Mouse (Mus musculus) intestine, embryonic 16.5 days (tissue): ENCODE measurements at regions not wholly inside any gene's neighbourhood (a gene's known extent, or its start where the extent isn't known, plus 50 kb on each side); places are given as distances from the start of the nearest gene placed in this dataset.

Source experiments
- ATAC-seq: fragments of 200-750 bp; cut with Nextera tagmentation; 2 replicates; pipeline ENCODE4 v1.8.0; 2017; ENCODE audit warnings: moderate TSS enrichment, moderate library complexity
- H3K27ac ChIP-seq: fragments of 300-500 bp; sonication (generic); 2 replicates; pipeline ENCODE4 v1.5.1; 2014; ENCODE audit warnings: mild to moderate bottlenecking, low read length
- H3K27me3 ChIP-seq: fragments of 300-500 bp; sonication (generic); replicated peaks from 2 replicates; pipeline ENCODE4 v1.6.1; 2014; ENCODE audit warnings: low read length, control low read depth, mixed read lengths; ENCODE audit not compliant: control insufficient read depth, insufficient read depth
- H3K36me3 ChIP-seq: fragments of 300-500 bp; sonication (generic); 2 replicates; pipeline ENCODE4 v1.6.1; 2014; ENCODE audit warnings: low read length, control low read depth; ENCODE audit not compliant: control insufficient read depth, insufficient read depth
- H3K4me1 ChIP-seq: fragments of 300-500 bp; sonication (generic); 2 replicates; pipeline ENCODE4 v1.6.1; 2014; ENCODE audit warnings: low read length, control low read depth, mixed read lengths; ENCODE audit not compliant: control insufficient read depth, insufficient read depth
- H3K4me2 ChIP-seq: fragments of 300-500 bp; sonication (generic); 2 replicates; pipeline ENCODE4 v1.6.1; 2014; ENCODE audit warnings: low read depth, low read length, control low read depth
- H3K4me3 ChIP-seq: fragments of 300-500 bp; sonication (generic); 2 replicates; pipeline ENCODE4 v1.5.1; 2014; ENCODE audit warnings: mild to moderate bottlenecking, low read length
- H3K9ac ChIP-seq: fragments of 300-500 bp; sonication (generic); 2 replicates; pipeline ENCODE4 v1.6.1; 2014; ENCODE audit warnings: low read depth, low read length
- H3K9me3 ChIP-seq: fragments of 300-500 bp; sonication (generic); 2 replicates; pipeline ENCODE4 v1.6.1; 2016; ENCODE audit warnings: low read length, control low read depth; ENCODE audit not compliant: control insufficient read depth
- WGBS: fragments of 180-500 bp; shearing (Covaris S2); extraction: QIAGEN DNeasy Blood & Tissue Kit; methylation state at CpG from one replicate; pipeline ENCODE4 v1.1.7; 2014; 5-methylcytosine and 5-hydroxymethylcytosine counted together

GRCm38 (mm10) chr6:81751631-81752030 lies 171.8 kb upstream of the Gcfc2 start:
- Histone ChIP-seq H3K9me3 (no peaks in the 10 kb centered on the region), H3K27me3 (no peaks in the 10 kb centered on the region), H3K27ac (no peak overlapping the region), H3K36me3 (no peaks in the 10 kb centered on the region), H3K4me3 (no peak overlapping the region), H3K4me1 (no peaks in the 10 kb centered on the region), H3K4me2 (no peak overlapping the region), H3K9ac (no peak overlapping the region)
- ATAC-seq, result no peak
- WGBS, result 90% methylated on average over 5 of the region's 5 CpGs

DNA sequence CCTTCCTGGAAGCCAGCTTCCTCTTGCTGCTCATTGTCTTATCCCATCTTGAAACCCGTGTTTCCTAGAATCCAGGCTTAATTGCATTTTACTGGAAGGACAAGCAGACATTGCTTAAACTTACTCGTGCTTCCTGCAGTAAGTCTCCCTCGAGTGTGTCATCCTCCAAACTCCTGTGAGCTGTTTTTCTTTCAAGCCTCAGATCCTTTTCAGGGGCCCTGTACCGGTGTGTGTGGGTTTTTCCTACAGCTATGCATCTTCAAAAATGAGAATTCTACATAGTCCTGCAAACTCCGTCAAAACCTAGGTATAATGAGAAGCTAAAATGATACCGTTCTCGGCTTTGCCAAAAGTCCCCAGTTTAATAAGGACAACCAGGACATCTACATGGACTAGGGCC lies 167.2 kb upstream of the Gcfc2 start:
- Histone ChIP-seq H3K4me3 (no peak overlapping the region), H3K4me1 (no peaks in the 10 kb centered on the region), H3K27me3 (no peaks in the 10 kb centered on the region), H3K9ac (no peak overlapping the region), H3K36me3 (no peaks in the 10 kb centered on the region), H3K27ac (no peak overlapping the region), H3K4me2 (no peak overlapping the region), H3K9me3 (no peaks in the 10 kb centered on the region)
- ATAC-seq, result no peak
- WGBS, result 60% methylated on average over 7 of the region's 7 CpGs

DNA sequence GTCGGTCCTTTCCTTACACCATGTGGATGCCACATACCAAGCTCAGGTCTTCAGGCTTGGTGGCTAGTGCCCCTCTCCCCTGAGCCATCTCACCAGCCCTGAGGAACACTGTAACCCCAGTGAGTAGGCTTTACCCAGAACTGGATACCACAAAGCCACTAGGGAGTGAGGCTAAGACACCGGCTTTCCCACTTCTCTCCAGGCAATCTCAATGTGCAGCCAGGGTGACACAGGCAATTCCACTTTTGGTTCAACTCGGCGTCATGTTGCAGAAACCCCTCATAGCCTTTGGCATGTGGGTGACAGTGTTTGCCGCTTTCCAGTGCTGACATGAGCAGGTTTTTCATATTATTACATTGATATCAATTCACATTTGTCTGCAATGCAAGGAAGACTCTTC lies 164.6 kb upstream of the Gcfc2 start:
- Histone ChIP-seq H3K9me3 (no peaks in the 10 kb centered on the region), H3K4me2 (no peak overlapping the region), H3K27ac (no peak overlapping the region), H3K4me1 (no peaks in the 10 kb centered on the region), H3K27me3 (no peaks in the 10 kb centered on the region), H3K4me3 (no peak overlapping the region), H3K9ac (no peak overlapping the region), H3K36me3 (no peaks in the 10 kb centered on the region)
- WGBS, result 86% methylated on average over 5 of the region's 5 CpGs
- no peak for ATAC-seq

- no peaks in the 10 kb centered on the region for H3K27me3 ChIP-seq
- H3K4me2 ChIP-seq, result no peak overlapping the region
Observed at GRCm38 (mm10) chr6:81760181-81760580, 163.3 kb upstream of the Gcfc2 start.

DNA sequence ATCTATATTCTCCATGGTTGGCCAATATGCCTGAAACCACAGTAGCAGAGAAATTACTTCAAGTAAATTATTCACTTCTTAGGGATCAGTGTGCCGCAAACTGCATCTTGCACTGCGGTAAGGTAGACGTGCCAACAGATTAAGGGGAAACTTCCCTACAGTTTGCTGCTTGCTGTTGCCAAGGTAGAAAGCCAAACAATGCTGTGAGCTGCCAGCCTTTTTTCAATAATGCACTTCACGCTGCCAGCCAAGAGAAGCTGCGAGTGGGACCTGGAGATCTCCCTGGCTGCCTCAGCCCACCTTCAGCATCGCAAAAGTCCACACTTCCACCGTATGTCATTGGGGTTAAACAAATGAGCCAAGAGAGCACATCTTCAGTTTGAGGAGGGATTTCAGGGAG lies 157.6 kb upstream of the Gcfc2 start:
- Histone ChIP-seq H3K4me2 (no peak overlapping the region), H3K4me1 (no peaks in the 10 kb centered on the region), H3K36me3 (no peaks in the 10 kb centered on the region), H3K4me3 (no peak overlapping the region), H3K9ac (no peak overlapping the region), H3K27me3 (no peaks in the 10 kb centered on the region), H3K27ac (no peak overlapping the region), H3K9me3 (no peaks in the 10 kb centered on the region)
- 86% methylated on average over 7 of the region's 7 CpGs for WGBS
- no peak for ATAC-seq

More at GRCm38 (mm10) chr6:81760181-81760580, 163.3 kb upstream of the Gcfc2 start:
- Histone ChIP-seq H3K36me3 (no peaks in the 10 kb centered on the region), H3K9me3 (no peaks in the 10 kb centered on the region), H3K9ac (no peak overlapping the region), H3K27ac (no peak overlapping the region), H3K4me1 (no peaks in the 10 kb centered on the region), H3K4me3 (no peak overlapping the region)
- ATAC-seq, result no peak
- WGBS, result 71% methylated on average over 2 of the region's 2 CpGs

DNA sequence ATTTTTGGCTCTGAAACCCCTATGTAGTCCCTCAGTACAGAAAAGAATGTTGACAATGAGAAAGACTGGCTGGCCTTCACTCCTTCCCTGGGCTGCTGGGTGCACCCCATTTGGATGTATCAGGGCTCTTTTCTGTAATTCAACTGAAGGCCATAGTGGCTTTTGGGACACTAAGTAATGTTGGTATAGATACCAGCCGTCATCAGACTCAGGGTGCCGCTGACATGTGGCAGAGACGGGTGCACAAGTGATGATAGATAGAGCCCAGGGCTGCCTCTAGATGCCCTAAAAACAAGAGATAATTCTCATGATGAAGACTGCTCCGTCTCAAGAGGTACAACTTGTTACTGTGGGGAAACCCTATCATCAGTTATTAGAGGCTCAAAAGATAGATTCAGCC lies 156.7 kb upstream of the Gcfc2 start:
- Histone ChIP-seq H3K4me2 (no peak overlapping the region), H3K27me3 (no peaks in the 10 kb centered on the region), H3K36me3 (no peaks in the 10 kb centered on the region), H3K9ac (no peak overlapping the region), H3K4me1 (no peaks in the 10 kb centered on the region), H3K9me3 (no peaks in the 10 kb centered on the region), H3K4me3 (no peak overlapping the region), H3K27ac (no peak overlapping the region)
- no peak for ATAC-seq
- WGBS, result 89% methylated on average over 4 of the region's 4 CpGs

DNA sequence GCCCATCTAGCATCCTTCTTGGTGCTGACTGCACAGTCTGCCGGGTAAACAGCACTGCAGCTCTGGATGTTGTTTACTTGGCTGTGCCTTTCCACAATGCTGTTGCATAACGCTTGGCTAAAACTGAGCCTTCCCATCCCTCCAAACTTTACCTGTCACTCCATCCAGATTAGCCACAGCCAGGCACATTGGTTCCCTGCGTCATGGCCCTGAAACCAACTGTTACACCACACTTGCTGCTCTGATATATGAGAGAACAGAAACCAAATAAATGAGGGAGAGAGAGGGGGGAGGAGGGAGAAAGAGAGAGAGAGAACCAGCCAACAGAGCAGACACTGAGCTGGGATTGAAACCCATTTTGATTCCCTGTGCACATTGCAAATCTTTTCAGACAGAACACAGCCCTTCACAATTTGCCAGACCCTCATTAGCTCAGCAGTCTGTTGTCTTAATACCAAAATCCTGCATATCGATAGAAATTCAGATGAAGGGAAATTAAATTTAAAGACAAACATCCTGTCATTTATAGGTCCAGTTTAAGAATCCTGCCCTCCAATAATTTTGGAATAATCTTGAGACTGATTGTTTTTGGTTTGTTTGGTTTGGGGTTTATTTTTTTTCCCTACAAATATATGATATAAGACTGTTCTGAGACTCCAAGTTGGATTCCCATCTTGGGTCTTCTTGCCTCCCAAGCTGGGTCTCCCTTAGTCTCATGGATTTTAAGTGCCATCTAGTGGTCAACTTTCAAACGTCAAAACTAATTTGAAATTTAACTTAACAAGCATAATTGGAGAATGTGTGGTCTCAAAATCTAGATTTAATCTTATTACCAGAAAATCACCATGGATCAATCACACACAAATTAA lies 154.6 kb upstream of the Gcfc2 start:
- Histone ChIP-seq H3K27me3 (no peaks in the 10 kb centered on the region), H3K27ac (no peak overlapping the region), H3K4me2 (no peak overlapping the region), H3K9me3 (no peaks in the 10 kb centered on the region), H3K36me3 (no peaks in the 10 kb centered on the region), H3K4me1 (no peaks in the 10 kb centered on the region), H3K4me3 (no peak overlapping the region), H3K9ac (no peak overlapping the region)
- WGBS, result 39% methylated on average over 5 of the region's 5 CpGs
- ATAC-seq, result no peak

GRCm38 (mm10) chr6:81770301-81770700 lies 153.2 kb upstream of the Gcfc2 start:
- H3K9ac ChIP-seq, result no peak overlapping the region
- WGBS, result 87% methylated on average over 3 of the region's 3 CpGs
- no peak overlapping the region for H3K4me2 ChIP-seq
- H3K9me3 ChIP-seq, result no peaks in the 10 kb centered on the region
- no peak overlapping the region for H3K4me3 ChIP-seq
- no peaks in the 10 kb centered on the region for H3K4me1 ChIP-seq
- ATAC-seq, result no peak
- no peak overlapping the region for H3K27ac ChIP-seq
- no peaks in the 10 kb centered on the region for H3K36me3 ChIP-seq
- H3K27me3 ChIP-seq, result no peaks in the 10 kb centered on the region

DNA sequence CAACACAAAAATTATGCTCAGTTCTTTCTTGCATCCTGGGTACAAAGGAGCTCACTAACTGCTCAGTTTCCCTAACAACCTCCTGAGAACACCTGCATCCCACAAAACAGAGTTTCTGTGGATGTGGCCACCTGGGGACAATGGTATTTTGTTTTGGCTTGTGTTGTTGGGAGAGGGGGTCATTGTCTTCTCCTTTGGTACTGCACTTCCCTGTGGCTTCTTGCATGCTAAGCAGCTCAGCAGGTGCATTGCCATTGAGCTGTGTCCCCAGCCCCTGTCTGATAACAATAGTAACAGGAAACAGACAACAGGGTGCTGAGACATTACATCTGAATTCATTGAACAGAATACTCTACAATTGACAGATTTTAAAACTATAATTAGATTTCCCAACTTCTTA lies 151.6 kb upstream of the Gcfc2 start:
- ATAC-seq, result no peak

GRCm38 (mm10) chr6:81782131-81782530 lies 141.3 kb upstream of the Gcfc2 start:
- 86% methylated on average over 5 of the region's 5 CpGs for WGBS
- no peak overlapping the region for H3K27ac ChIP-seq
- no peaks in the 10 kb centered on the region for H3K4me1 ChIP-seq
- H3K36me3 ChIP-seq, result no peaks in the 10 kb centered on the region
- no peaks in the 10 kb centered on the region for H3K9me3 ChIP-seq
- H3K4me2 ChIP-seq, result no peak overlapping the region
- H3K4me3 ChIP-seq, result no peak overlapping the region
- no peaks in the 10 kb centered on the region for H3K27me3 ChIP-seq
- no peak overlapping the region for H3K9ac ChIP-seq
- ATAC-seq, result no peak

More for the DNA sequence above, 151.6 kb upstream of the Gcfc2 start:
- Histone ChIP-seq H3K4me3 (no peak overlapping the region), H3K9ac (no peak overlapping the region), H3K27ac (no peak overlapping the region), H3K9me3 (no peaks in the 10 kb centered on the region), H3K27me3 (no peaks in the 10 kb centered on the region), H3K4me1 (no peaks in the 10 kb centered on the region), H3K36me3 (no peaks in the 10 kb centered on the region), H3K4me2 (no peak overlapping the region)
